Mouse (Mus musculus): ENCODE measurements at regions not wholly inside any gene's neighbourhood (a gene's known extent, or its start where the extent isn't known, plus 50 kb on each side); places are given as distances from the start of the nearest gene placed in this dataset.
"Not testable (repeated sequence)": the region's sequence is repeated elsewhere in the genome, so short reads cannot be mapped to it uniquely, and the experiment has no call there.

DNA sequence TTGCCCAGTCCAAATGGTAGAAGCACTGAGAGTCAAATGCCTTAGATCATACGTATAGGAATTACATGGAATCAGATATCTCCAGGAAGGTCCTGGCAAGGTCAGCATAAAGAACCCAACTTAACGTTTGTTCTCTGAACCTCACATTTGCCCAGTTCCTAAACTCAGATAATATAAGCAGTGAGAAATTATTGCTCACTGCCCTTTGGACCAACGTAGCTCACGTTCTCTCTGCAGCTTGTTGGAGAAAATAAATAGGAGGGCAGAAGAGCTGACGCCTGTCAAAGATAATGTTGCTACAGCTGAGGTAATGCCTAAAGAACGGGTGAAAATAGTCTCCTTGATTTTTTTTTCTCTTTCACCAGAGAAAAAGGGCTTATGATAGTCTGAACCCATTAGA is 595.1 kb upstream of the Cdh5 start:
- DNase-seq, result no peak

DNA sequence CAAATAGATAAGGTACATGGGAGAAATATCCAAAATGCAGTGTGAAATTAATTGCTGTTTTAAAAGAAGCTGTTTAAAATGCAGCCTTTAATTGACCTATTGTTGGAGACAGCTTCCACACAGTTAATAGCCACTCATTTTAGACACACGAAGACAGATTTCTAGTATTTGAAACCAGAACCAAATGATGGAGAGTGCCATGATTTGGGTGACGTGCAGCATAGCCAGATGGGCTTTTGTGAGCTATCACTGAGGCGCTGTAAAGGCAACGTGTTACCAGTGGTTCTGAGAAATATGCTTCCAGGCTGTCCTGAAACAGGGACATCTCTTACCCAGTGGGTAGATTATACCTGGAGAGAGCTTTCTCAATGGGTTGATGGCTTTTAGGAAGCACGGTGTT is 594.4 kb upstream of the Cdh5 start:
- DNase-seq, result no peak

DNA sequence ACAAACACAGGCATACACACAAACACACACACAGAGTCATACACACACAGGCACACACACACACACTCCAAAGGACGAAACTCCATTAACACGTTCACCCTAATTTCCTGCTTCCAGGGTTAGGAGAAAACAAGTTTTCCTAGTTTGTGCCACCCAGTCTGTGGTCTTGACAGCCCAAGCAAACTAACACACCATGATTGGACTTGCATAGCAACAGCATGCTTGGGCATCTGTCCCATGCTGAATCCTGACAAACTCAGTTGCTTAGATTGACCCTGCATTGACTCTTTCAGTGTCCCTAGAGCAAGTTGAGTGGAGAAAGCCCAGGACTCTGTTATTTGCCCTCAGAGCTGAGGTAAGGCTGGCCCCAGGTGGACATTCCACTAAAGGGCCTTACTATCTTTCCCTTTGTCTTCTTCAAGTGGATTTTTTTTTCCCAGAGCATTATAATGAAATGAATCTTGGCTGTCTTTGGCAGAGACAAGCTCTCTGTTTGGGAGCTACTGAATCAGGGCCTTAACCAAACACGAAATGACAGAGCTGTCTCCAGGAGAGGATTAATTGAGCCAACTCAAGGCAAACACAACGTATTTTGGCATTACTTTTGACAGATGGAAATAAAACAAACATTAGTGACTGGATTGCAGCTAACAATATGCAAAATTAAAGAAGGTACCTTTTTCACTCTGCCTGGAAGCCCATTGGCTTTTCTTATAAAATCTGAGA is 581.1 kb upstream of the Cdh5 start:
- DNase-seq, result no peak

DNA sequence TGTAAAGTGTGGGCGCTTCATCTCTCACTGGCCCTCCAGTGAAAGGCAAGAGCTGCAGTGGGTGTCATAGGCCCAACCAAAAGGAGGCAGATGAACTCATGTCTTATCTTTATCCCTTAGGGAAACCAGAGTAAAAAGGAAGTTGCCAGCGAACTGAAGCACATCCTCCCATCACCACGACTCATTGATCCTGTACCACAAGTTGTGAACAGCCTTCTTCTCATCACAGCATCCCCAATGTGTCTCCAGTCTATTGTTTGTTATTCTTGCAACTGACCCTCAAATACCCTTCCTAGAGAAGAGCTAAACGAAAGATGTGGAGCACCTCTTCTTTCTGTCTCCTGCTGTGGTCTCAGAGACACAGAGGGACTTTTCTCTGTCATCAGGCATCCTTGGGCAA is 570.5 kb upstream of the Cdh5 start:
- DNase-seq, result no peak

DNA sequence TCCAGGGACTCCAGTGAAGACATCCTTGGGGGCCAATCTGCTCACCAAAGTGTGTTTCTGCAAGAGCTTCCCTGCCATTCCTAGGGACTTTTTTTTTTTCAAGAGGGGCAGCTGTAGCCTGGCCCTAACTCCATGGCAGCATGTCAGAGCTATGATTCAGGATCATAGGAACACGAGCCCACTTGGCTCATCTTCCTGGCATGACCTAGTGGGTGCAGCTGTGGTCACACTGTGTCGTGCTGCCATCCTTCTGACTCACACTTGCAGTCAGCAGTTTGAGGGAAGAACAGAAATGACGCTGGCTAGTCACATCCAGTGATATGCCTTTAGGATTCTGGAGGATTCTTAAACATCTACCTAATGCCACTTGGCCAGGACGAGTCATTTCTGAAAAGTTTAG is 566.5 kb upstream of the Cdh5 start:
- no peak for DNase-seq

DNA sequence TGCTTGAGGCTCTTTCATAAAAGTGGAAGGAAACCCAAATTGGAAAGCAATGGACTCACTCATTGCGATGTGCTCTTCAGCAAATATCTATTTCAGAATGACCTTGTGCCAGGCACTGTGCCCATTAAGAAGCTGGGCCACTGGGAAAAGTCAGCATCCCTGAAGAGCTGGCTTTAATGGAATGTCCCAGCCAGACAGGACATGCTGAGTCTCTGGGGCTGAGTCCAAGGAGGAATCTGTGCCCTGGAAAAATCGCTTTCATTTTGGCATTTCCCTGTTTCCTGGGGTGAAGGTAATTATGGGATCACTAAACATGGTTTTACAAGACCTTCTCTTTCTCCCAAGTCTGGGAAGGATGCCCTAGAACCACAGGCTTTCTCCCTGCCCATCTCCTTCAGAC is 564.6 kb upstream of the Cdh5 start:
- no peak for DNase-seq

DNA sequence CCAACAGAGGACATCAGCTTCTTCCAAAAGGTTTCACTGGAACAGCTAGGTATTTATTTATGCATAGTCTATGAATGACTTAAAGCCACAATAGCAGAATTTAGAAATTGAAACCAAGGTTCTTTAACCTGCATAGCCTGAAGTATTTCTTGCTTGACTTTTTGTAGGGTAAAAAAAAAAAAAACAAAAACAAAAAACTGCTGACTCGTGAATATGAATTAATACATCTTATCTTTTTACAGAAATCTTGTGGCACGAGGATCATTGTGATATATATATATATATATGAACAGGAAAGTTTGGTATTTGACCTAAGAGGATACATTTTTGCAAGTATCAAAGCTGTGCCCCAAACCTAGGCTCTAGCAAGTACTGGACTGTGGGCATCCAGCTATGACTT is 559.5 kb upstream of the Cdh5 start:
- DNase-seq, result no peak

DNA sequence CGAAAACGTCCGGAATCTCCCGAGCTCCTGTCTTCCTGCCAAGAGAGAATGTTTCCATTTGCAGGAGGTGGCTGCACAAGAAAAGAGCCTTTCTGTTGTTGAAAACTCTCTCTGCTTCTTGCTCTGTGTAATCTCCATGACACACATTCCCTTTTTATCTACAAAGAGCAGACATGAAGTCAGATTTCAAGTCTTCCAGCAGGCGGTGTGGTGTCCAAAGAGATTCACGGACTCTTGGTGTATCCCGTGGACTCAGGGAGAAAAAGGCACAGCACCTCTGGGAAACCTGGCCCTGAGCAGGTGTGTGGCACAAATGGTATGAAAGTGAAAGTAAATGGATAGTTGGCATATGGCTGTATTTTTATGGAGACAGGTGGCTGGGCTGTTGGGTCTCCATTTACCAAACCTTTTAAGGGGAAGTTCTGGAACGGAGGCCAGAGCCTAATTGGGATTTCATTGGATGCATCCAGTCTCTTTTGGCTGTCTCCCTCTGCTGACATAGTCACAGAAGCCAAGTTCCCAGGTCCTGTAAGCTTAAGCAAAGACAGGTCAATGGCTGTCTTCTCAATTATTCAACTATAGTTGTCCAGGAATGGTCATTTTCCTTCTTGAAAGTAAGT is 549.4 kb upstream of the Cdh5 start:
- DNase-seq, result no peak

DNA sequence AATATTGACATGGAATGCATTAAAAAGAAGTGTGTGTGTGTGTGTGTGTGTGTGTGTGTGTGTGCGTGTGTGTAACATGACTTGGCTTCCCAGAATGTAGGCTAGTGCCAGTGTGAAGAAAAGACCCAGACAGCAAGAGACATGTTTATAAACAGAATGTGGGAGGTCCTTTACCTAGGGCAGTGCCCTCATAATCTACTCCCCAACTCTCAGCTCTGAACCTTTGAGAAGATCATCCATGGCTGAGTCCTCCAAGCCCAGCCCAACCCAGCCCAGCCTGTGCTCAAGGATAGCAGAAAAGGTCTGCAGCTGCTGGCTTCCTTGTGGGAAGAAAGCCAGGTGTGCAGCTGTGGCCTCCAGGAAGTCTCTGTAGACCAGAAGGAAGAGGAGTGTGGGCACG is 539.8 kb upstream of the Cdh5 start:
- no peak for DNase-seq

DNA sequence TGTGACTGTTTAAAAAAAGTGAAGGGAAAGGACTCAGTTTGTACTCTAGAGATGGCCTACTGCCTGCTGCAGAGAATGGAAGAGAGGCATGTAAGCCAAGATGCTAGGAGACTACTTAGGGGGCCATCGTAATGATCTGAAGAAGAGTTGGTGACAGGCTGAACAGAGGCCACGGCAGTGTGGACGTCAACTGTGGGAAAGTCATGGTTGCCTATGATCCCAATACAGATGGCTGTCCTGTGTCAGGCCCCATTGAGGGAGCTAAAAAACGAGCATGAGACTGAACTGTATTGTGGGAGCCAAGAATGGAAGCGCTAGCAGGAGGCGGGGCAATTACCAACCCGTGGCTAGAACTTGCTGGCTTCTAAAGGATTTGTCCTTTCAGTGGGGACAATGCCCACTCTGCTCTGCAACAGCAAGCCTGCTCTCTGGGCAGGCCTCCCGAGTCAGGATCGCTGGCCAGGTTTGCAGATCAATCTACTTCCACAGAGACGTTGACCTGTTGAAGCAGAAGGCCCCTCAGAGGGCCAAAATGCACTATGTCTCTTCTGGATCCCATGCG is 530.5 kb upstream of the Cdh5 start:
- DNase-seq, result no peak

DNA sequence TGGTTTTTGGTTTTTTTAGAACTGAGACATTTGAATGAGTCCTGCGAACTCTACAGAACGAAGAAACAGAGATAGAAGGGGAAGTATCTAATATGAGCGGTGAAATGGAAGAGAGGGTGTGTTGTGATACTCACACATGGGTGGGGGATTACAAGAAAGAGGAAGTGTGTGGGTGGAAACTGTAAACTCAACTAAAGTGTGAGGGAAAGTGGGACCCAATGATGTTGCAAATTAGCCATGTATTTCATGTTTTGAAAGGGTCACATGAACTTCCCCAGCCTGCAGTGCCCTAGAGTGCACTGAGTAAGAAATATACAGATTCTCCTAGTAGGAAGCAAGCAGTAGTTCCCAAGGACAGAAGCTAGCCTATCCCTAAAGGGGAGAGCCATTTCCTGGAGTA is 524.3 kb upstream of the Cdh5 start:
- no peak for DNase-seq

DNA sequence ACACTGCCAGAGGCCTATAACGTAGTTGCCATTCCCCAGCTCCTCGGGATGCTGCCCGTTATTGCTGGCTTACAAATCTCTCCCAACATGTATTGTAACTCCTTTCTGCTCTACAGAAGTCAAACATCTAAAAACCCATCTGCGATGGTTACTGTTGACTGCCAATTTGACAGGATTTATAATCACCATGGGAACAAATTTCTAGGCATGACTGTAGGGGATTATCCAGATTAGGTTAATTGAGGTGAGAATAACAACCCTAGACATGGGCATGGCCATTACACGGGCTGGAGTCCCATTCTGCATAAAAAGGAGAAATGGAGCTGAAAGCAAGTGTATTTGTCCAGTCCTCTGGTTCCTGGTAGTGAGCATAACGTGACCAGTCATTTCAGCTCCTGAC is 523.4 kb upstream of the Cdh5 start:
- DNase-seq, result no peak

DNA sequence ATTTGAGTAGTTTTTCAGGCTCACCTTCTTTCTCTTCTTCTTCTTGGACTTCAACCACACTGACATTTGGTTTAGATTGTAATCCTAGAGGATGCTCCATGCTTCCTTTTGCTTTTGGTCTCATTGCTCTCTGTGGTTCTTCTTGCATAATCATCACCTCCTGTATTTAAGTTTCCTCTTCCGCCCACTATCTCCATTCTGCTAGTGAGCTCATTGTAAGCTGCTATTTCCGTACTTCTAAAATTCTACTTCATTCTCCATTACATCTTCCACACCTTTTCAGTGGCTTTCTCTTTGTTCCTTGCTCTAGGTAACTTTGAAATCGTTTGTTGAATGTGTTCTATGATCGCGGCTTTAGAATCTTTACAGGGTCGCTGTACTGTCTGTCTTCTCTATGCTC is 493.1 kb upstream of the Cdh5 start:
- no peak for DNase-seq

DNA sequence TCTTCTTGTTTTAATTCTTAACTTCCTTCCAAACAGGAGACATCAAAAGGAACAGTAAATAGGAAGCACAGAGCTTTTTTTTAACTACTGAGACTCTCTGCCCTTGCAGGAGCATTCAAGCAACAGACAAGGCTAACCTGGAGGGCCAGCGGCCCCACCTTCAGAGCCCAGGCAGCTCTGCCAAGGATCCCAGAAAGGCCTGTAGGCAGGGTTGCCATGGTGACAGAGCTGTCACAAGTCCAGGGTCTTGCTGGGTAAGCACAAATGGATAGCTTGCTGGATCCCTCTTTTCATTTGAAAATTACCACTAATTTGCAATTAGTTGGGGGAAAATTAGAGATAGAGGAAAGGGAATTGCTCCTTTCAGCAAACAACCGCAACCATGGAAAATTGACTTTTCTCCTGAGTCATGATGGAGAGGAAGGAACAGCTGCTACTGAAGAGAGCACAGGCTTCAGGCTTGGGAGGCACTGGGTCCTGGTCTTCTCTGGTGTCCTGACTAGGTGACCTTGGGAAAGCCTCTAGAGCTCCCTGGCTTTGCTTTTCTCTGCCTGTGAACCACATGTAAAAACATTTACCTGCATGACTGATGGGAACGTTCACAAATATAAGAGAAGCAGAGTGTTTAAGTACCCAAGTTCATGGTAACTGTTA is 477.5 kb upstream of the Cdh5 start:
- no peak for DNase-seq

DNA sequence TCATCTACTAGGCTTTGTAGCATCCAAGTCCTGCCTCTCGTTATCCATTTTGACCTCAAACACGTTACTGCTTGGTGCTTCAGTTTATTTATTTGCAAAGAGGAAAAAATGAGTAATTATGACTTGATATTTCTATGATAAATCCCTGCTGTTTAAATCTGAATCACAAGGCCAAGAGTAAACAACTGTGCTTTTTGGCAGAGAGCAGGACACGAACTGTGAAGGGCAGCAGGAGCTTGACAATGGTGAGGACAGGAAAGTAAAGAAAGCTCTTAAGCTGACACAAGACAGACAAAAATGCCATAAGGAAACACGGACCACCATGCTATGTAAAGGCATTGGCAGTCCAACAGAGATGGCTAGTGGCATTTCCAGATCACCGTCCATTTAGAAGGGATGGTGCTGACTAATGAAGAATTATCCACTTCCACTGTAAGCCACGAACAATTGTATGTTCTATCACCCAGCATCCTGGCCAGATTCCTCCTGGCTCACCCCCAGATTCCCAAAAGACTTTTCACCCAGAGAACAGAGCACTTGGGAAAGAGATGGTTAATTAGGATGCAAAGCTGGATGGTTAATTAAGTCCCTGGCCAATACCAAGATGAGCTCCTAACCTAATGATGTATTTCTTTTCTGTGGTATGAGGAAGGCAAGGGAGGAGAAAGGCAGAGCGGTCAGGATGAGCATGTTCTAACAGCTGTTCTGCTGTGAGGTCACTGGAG is 476.1 kb upstream of the Cdh5 start:
- no peak for DNase-seq

DNA sequence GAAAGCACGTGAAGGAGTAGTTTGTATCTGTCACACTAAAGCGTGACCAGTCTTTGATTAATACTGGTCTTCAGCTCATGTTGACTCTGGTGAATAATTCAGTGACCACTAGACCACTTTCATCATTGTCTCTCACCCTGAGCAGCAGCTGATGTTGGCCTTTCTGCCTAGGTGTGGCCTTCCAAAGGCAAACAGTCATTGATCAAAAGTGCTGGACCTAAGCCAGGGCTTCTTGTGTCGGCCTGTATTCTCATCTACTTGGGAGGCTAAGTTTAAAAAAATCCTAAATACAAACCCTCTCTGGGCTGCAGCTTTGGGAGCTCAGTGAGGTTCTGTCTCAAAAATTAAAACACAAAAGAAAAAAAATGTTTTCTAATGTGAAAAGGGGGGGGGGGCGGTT is 475.0 kb upstream of the Cdh5 start:
- DNase-seq, result no peak

DNA sequence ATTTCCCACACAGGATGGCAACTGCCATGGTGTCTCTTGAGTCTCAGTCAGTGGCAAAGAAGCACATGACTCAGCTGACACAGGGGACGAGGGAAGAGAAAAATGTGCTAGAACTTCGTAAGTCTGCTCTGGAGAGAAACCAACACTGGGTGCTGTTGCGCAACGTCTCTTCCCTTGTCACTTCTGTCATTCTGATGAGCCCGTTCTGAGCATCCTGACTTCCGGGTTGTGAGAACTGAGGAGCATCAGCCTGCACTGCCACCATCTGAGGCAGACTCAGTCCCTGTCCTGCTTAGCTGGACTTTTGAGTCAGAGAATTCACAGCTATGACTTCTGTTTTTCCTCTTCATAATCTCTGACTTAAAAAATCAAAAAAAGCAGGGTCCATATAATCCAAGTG is 468.9 kb upstream of the Cdh5 start:
- no peak for DNase-seq

DNA sequence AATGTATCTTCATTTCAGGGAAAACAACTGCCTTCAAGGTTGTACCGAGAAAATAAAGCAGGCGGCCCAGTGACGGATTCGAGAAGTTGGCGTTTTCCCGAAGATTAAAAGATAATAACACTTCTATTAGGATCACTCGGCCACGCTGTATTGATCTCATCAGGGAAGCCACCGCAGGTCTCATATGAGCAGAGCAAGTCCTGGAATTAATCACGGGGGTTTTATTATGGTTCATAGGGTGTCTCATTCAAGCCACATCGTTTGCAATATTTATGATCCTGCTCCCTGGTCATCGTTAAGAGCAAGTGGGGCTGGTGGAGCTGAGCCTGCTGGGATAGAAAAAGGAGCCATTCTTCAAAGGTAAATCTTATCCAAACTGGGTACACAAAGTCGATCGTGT is 466.5 kb upstream of the Cdh5 start:
- no peak for DNase-seq

DNA sequence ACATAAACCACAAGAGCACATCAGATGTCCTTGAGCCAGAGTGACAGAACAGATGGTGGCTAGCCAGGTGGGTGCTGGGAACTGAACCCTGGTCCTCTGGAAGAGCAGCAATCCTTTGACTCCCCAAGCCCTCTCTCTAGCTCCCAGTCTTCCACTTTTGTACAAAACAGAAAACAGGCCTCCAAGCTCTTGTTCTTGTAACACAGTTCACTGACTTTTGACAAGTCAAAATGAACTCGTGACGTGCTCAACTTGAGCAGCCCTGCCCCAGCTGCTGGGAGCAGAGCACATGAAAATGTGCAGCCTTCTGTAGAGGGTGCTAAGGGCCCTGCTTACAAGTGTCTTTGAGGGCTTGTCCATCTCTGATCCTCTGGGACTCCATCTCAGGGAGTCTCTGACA is 457.8 kb upstream of the Cdh5 start:
- DNase-seq, result no peak

DNA sequence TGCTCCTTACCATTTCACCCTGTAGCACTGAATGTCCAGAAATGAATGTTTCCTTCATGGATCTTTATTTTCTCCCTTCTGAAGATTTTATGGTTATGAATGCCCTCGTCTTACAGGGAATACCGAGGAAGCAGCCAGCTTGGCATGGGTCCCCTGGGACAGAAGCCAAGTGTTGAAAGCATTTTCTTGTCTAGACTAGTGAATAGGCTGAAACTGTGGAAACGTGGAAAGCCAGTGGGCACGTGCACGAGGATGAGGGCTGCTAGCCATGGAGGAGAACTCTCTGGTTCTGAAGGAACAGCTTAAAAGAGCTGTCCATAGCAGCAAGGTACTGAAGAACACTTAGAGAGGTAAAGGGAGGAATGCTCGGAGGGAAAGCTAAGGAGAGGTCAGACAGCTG is 457.3 kb upstream of the Cdh5 start:
- DNase-seq, result no peak

DNA sequence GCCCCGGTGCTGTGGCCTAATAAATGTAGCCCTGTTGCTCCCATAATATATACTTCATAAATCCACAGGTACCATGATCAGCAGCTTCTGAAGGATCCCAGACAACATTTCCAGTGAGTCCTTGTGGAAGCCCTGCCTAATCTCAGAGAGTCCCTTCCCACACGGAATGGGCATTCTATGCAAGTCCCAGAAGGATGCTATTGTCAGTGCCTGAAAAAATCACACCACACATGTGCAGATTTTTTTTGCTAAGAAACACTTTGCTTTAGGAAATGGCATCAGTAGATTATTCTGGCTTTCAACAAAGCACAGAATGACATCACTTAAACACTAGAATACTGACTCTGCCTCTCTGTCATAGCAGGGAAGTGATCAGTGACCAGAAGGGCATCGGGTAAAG is 456.6 kb upstream of the Cdh5 start:
- no peak for DNase-seq

DNA sequence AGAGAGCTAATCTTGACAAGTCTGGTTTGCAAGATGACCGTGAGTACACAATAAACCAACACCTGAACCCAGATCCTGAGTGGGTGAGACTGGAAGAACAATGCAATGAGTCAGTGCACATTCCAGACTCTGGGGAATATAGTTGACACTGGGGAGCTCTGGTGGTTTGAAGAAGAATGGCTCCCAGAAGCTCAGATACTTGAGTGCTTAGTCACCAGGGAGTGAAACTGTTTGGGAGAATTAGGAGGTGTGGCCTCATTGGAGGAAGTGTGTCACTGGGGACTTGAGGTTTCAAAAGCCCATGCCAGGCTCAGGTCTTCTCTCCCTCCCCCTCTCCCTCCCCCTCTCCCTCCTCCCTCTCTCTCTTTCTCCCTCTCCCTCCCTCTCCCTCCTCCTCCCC is 436.6 kb upstream of the Cdh5 start:
- DNase-seq, result no peak

DNA sequence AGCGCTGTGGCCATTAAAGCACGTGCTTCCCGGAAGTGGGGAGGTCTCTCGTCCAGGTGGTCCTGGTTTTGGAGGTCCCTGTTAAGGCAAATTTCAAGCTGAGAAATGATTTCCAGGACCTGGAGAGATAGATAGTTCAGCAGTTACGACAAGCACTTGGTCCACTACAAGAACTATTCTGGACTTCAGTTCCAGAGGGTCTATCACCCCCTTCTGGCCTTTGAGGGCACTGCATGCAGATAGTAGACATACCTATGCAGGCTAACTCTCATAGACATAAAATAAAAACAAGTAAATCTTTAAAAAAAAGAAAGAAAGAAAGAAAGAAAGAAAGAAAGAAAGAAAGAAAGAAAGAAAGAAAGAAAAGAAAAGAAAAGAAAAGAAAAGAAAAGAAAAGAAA is 415.2 kb upstream of the Cdh5 start:
- DNase-seq, result not testable (repeated sequence)

DNA sequence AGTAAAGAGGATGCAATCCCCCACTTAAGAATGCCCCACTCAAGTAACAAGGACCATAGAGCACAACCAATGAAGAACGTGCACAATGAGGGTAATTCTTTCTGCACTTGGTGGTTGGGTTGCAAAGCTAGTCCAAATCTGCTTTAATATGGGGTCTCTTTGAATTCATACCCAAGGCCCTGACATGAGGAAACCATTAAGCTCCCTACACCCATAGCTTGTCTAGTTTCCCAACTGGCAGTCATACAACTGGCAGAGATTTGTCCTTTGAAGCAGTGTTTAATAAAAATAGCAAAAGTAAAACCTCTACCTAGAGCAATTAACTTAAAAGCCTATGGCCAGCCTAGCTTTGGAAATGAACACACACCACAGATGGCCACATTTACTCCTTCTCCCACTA is 411.0 kb upstream of the Cdh5 start:
- no peak for DNase-seq
